Mouse (Mus musculus) heart, embryonic 10.5 days (tissue): Measurements from ENCODE around the gene Psmg4. TPM values are rescaled to one million over a fixed set of nuclear protein-coding genes. Genes with fewer than 3 reads are reported as not detected.

Source experiments
- DNase-seq: peaks from one replicate; pipeline ENCODE4 v3.0.0-alpha.2; 2017; ENCODE audit warnings: low spot score
- H3K27ac ChIP-seq: fragments of 300-500 bp; sonication (generic); 2 replicates; pipeline ENCODE4 v1.5.1; 2016; ENCODE audit warnings: mild to moderate bottlenecking
- H3K27me3 ChIP-seq: fragments of 300-500 bp; sonication (generic); 2 replicates; pipeline ENCODE4 v1.6.1; 2016; ENCODE audit warnings: mild to moderate bottlenecking; ENCODE audit not compliant: poor library complexity, insufficient read depth, severe bottlenecking
- H3K36me3 ChIP-seq: fragments of 300-500 bp; sonication (generic); 2 replicates; pipeline ENCODE4 v1.6.1; 2016; ENCODE audit warnings: mild to moderate bottlenecking, moderate library complexity
- H3K4me1 ChIP-seq: fragments of 300-500 bp; sonication (generic); 2 replicates; pipeline ENCODE4 v1.6.1; 2016; ENCODE audit warnings: mild to moderate bottlenecking
- H3K4me3 ChIP-seq: fragments of 300-500 bp; sonication (generic); 2 replicates; pipeline ENCODE4 v1.5.1; 2016; ENCODE audit warnings: mild to moderate bottlenecking, moderate library complexity
- H3K9me3 ChIP-seq: fragments of 300-500 bp; sonication (generic); 2 replicates; pipeline ENCODE4 v1.6.1; 2016; ENCODE audit warnings: mild to moderate bottlenecking, moderate library complexity
- WGBS: fragments of 180-500 bp; shearing (Covaris S2); methylation state at CpG from one replicate; pipeline ENCODE4 v1.1.7; 2016; 5-methylcytosine and 5-hydroxymethylcytosine counted together
- polyA plus RNA-seq: library from polyadenylated mRNA; unstranded; fragments of >200 nt; fragmentation: Nextera tagmentation; extraction: Ambion mirVana; gene quantifications from 2 replicates; pipeline ENCODE4 v1.2.1, GENCODE M21; 2016

The Psmg4 gene
- polyA plus RNA-seq, 1 experiment from 2014 or later = 70.3 TPM

DNA sequence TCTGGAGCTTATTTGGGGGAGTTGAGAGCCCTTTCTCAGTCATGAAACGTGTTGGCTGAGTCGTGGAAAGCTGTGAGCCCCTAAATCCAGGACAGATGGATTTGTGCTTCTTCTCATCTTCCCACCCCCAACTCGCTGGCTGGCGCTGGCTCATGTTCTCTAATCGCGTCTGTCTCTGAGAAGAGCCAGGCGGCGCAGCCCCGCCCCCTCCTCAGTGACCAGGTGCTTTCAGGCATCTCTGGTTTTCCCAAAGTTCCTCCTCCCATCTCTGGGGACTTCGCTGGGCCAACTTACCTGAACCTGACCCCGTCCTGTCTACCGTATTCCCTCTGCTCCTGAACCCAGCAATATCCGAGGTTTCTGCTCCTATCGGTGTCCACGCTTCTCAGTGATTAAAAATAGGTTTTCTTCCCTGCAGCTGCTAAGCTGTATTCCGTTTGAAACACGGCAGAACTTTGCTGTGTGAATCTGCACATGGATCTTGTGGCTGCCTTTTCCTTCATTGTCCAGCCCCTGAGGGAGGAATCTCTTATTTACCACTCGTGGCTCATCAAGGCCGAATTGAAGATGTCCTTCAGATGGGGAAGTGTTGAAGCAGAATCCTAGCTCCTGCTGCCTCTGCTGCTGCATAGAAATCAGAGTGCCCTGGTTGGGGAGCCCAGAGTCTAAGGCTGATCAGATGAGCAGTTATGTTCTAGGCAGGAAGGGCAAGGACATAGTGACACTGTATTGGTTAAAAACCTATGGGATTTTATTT, 12.3 kb upstream of the Psmg4 start:
- peak overlapping the region; percentile 90 for H3K27ac ChIP-seq
- 7% methylated on average over 19 of the region's 19 CpGs for WGBS
- no peaks in the 10 kb centered on the region for H3K27me3 ChIP-seq
- peaks cover 41% of the 10 kb centered on the region for H3K4me1 ChIP-seq
- H3K9me3 ChIP-seq = no peaks in the 10 kb centered on the region
- peak; percentile 81 for DNase-seq
- H3K4me3 ChIP-seq = peak overlapping the region; percentile 54
- H3K36me3 ChIP-seq = no peaks in the 10 kb centered on the region

DNA sequence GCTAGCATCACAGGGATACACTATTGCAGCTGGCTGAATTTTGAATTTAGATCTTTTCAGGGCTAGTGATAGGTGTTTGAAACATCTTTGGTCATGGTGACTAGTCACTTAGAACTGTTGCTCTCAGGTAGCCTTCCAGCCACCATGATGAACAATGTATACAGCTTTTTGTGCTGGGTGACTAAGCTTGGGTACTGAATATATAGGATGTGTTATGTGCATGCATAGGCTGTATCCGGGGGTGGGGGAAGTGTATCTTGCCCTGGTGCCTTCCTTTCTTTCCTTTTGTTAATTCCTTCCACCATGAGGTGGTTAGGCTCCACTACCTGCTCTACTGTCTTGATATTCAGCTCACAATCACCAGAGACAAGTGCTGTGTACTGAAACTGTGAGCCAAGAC, 11.3 kb upstream of the Psmg4 start:
- Histone ChIP-seq H3K36me3 (no peaks in the 10 kb centered on the region), H3K4me1 (peaks cover 47% of the 10 kb centered on the region)
- 87% methylated on average over 1 of the region's 1 CpGs for WGBS

DNA sequence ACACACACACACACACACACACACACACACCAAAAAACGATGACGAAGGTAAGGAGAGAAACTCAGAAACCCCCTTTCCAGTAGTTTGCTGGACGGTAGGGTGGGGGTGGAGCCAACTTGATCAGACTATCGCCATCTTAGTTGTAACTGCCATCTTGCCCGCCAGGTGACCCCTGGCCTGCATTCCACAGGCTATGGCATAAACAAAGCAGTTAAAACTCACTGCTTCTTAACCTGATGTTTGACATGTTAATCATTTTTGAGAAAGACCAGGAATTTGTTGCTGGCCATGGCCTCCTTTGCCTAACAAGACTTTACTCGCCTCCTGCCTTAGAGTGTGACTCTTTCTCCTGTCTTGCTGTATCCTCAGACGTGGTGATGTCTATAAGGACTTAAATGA, 10.1 kb upstream of the Psmg4 start:
- 64% methylated on average over 7 of the region's 7 CpGs for WGBS
- Histone ChIP-seq H3K27ac (0 out of 2 replicates have a peak overlapping the region, but pooled peaks have one; percentile 36), H3K27me3 (no peaks in the 10 kb centered on the region), H3K36me3 (no peaks in the 10 kb centered on the region), H3K4me3 (no peak overlapping the region), H3K9me3 (no peaks in the 10 kb centered on the region), H3K4me1 (peaks cover 52% of the 10 kb centered on the region)
- no peak for DNase-seq

More for the DNA sequence above, 11.3 kb upstream of the Psmg4 start:
- H3K27me3 ChIP-seq = no peaks in the 10 kb centered on the region
- no peak overlapping the region for H3K4me3 ChIP-seq
- H3K9me3 ChIP-seq = no peaks in the 10 kb centered on the region
- H3K27ac ChIP-seq = no peak overlapping the region
- DNase-seq = peak; percentile 66

DNA sequence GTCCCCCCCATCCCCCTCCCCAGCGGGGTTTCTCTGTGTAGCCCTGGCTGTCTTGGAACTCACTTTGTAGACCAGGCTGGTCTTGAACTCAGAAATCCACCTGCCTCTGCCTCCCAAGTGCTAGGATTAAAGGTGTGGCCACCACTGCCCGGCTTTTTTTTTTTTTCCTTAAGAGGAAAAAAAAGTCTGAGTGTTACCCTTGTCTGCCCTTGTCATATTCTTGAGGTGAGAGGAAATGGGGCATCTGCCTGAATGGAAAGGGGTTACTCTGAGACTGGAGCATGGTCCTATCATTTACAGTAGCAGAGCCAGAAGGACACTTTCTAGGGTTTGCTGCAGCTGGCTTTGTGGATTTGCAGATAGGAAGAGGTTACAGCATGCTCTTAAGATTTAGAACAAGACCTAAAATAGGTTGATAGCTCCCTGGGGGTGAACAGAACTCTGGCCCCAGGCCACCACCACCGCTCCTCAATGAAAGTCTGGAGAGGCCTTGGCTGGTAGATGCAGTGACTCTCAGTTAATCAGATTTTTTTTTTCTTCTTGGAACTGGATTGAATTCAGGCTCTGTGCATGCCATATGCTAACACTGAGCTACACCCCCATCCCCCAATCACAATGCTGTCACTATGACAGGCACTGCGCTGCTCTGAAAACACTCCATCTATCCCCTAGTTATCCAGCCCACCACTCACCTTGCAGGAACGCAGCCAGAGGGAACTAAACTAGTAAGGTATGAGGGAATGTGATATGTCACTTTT, 9.3 kb upstream of the Psmg4 start:
- Histone ChIP-seq H3K36me3 (no peaks in the 10 kb centered on the region), H3K27me3 (no peaks in the 10 kb centered on the region), H3K9me3 (no peaks in the 10 kb centered on the region), H3K27ac (0 out of 2 replicates have a peak overlapping the region, but pooled peaks have one; percentile 13), H3K4me1 (peaks cover 44% of the 10 kb centered on the region), H3K4me3 (no peak overlapping the region)
- DNase-seq = no peak
- 66% methylated on average over 5 of the region's 5 CpGs for WGBS

DNA sequence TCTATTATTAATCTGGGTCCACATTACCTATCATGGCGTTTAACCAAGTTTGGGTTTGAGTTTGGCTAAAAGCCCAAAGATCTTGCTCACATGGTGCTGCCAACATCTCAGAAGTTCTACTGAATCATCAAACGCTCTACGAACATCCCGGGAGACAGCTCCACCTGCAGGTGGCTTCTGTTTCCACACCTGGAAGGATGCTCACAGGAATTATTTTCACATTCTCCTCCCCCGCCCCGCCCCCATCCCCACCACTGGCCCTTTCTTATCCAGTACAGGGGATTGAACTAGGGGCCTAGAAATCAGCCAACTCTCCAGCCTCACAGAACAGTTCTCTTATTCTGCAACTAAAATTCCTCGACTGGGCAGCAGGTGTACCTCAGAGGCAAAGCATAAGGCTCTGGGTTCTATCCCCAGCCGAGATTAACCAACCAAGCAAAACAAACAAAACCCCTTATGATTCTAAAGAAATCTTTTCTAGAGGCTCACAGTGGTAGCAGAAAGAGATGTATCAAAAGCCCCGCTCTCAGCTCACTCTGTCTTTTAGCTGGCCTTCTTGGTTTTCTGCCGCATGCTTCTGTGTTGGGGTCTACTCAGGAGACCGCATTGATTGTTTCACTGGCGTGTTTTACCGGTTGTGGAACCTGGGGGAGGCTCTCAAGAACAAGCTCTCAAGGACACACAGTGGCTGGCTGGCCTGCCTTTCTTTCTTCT, 8.4 kb upstream of the Psmg4 start:
- DNase-seq = peak; percentile 81
- Histone ChIP-seq H3K4me3 (no peak overlapping the region), H3K4me1 (peaks cover 37% of the 10 kb centered on the region), H3K27me3 (no peaks in the 10 kb centered on the region), H3K36me3 (no peaks in the 10 kb centered on the region), H3K27ac (peak overlapping the region; percentile 76), H3K9me3 (no peaks in the 10 kb centered on the region)
- 46% methylated on average over 13 of the region's 13 CpGs for WGBS

DNA sequence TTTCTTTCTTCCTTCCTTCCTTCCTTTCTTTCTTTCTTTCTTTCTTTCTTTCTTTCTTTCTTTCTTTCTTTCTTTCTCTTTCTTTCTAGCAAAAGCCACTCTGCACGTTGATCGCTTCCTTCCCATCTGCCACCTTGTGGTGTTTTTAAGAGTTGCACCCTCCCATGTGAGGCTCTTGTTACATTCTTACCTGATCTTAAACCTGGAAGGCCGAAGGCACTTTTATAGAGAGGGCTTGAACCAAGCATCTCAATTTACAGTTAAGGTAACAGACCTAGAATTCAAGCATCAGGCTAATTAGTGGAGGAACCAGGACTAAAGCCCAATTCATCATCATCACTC, 7.9 kb upstream of the Psmg4 start:
- H3K27ac ChIP-seq = peak overlapping the region; percentile 76; the same call in 1 of the 2 replicates
- WGBS = 38% methylated on average over 3 of the region's 3 CpGs
- H3K9me3 ChIP-seq = no peaks in the 10 kb centered on the region
- H3K4me1 ChIP-seq = peaks cover 32% of the 10 kb centered on the region
- no peaks in the 10 kb centered on the region for H3K27me3 ChIP-seq
- no peaks in the 10 kb centered on the region for H3K36me3 ChIP-seq
- DNase-seq = peak; percentile 74
- H3K4me3 ChIP-seq = no peak overlapping the region

DNA sequence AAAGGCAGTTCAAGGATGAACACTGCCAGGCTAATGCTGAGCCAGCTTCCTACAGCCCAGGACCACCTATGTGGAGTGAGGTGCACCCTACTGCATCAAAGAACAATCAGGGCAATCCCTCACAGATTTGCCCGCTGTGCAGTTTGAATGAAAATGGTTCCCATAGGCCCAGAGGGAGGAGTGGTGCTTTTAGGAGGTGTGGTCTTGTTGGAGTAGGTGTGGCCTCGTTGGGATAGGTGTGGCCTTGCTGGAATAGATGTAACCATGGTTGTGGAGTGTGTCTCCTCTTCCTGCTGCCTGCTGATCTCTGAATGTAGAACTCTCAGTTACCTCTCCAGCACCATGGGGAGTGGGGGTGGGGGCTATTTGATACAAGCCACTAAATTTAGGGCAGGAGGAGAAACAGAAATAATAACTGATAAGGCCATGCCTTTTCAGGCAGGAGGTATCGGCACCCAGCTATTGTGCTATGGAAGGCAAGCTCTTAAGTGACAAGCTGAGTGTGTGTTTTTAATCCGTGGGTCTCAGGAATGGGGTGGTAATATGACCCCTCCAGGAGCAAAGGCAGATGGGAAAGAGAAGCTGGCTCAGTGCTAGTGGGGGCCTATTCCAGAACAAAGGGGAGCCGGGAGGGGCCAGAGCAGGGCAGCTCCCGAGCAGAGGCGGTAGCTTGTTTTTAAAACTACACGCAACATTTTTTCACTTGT, 6.5 kb upstream of the Psmg4 start:
- H3K27ac ChIP-seq = peak overlapping the region; percentile 47
- WGBS = 58% methylated on average over 8 of the region's 8 CpGs
- no peak for DNase-seq

DNA sequence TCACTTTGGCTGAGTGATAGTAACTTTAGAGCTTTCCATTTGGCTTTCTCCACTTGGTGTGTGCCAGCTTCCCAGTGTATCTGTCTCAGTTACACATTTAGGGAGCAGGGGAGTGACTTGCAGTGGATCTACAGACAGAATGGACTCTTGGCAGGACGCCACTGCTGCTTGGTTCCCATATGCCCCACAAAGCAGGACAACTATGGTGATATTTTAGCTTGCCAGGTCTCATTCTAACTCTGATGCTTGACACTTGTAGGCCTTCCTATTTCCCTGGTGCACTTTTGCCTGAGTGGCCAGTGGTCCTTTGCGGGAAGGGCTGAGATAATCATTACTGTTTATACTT, 6.0 kb upstream of the Psmg4 start:
- H3K4me3 ChIP-seq = no peak overlapping the region
- H3K4me1 ChIP-seq = peaks cover 23% of the 10 kb centered on the region; the same call in 1 of the 2 replicates
- DNase-seq = no peak
- H3K9me3 ChIP-seq = no peaks in the 10 kb centered on the region
- peak overlapping the region; percentile 47; the same call in 1 of the 2 replicates for H3K27ac ChIP-seq
- H3K36me3 ChIP-seq = no peaks in the 10 kb centered on the region
- WGBS = 79% methylated on average over 2 of the region's 2 CpGs
- no peaks in the 10 kb centered on the region for H3K27me3 ChIP-seq

More for the DNA sequence above, 6.5 kb upstream of the Psmg4 start:
- Histone ChIP-seq H3K4me3 (no peak overlapping the region), H3K4me1 (peaks cover 23% of the 10 kb centered on the region; the same call in 1 of the 2 replicates), H3K27me3 (no peaks in the 10 kb centered on the region), H3K36me3 (no peaks in the 10 kb centered on the region), H3K9me3 (no peaks in the 10 kb centered on the region)

DNA sequence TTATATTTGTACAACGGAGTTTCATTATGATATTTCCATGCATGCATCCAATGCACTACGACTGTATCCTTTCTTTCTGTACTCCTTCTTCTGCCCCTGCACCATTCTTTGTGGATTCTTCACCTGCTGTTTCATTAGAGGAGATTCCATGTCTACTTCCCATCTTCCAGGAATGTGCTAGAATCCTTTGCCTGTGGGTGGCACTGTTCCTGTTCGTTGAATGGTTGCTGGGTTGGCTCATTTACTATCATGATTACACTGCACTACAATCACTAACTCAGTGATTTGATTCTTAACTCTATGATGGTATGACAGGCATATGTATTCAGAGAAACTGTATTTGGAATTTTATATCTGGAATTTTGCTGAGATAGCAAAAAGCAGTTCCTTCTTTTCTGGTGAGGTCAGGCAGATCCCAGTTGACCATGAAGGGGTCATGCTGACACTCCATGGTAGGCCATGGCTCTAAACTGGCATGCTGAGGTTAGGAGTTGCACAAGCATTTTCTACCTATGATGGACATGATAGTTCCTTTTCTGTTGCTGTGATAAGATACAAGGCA, 5.1 kb upstream of the Psmg4 start:
- WGBS = 86% methylated on average over 3 of the region's 3 CpGs
- DNase-seq = no peak
- Histone ChIP-seq H3K9me3 (no peaks in the 10 kb centered on the region), H3K36me3 (no peaks in the 10 kb centered on the region), H3K4me1 (peaks cover 29% of the 10 kb centered on the region; the same call in 1 of the 2 replicates), H3K4me3 (no peak overlapping the region), H3K27me3 (no peaks in the 10 kb centered on the region), H3K27ac (no peak overlapping the region)

DNA sequence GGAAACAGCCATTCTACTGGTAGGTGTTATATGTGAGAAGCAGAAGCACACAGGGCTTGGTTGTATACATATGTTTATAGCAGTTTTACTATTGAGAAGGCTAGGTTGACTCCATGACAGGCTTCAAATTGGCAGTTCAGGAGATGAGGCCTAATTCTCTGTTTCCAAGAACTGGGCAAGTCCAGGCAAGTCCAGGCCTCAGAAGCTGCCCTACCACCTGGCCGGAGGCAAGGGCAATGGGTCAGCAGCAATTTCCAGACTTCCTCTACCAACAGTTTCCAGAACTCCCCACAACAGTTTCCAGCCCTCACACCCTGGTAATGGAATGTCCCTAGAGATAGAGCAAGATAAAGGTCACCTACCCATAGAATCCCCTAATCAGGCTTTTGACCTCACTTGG, 2.8 kb upstream of the Psmg4 start:
- no peak for DNase-seq
- no peaks in the 10 kb centered on the region for H3K9me3 ChIP-seq
- H3K27ac ChIP-seq = no peak overlapping the region
- H3K4me3 ChIP-seq = no peak overlapping the region
- no peaks in the 10 kb centered on the region for H3K27me3 ChIP-seq
- peaks cover 26% of the 10 kb centered on the region for H3K4me1 ChIP-seq
- WGBS = 85% methylated on average over 1 of the region's 1 CpGs
- H3K36me3 ChIP-seq = no peaks in the 10 kb centered on the region

DNA sequence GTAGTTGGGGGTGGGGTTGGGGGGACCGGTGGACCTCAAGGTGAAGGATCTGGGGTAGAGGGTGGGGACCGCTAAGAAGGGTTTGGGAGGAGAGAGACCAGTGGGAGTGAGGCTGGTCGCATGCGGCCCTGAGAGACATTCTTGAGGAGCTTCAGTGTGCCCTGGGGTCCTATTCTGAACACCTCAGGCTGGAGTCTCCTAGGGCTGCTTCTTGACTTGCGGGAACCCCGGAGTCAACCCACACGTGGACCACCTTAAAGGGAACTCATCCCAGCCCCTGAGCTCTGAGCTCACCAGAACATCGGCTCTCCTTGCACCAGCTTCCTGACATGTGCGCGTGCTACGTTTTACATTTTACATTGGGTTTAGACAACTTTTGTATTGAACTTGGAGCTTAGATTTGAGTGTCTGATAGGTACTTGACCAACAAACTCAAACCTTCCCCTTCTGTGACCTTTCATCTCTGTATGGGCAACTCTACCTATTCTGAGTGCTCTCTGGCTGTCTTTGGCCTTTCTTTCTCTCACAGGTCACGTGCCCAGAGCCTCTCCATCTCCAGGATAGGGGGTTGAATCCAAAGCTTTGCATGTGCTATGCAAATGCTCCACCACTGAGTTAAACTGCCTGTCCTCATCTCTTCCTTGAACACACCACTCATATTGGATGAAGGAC, 676 bp downstream of the Psmg4 start:
- peaks cover 13% of the 10 kb centered on the region for H3K4me1 ChIP-seq
- peak overlapping the region; percentile 78 for H3K4me3 ChIP-seq
- H3K9me3 ChIP-seq = no peaks in the 10 kb centered on the region
- no peaks in the 10 kb centered on the region for H3K27me3 ChIP-seq
- no peak for DNase-seq
- H3K27ac ChIP-seq = peak overlapping the region; percentile 93
- WGBS = 43% methylated on average over 12 of the region's 12 CpGs
- peaks cover 10% of the 10 kb centered on the region for H3K36me3 ChIP-seq

DNA sequence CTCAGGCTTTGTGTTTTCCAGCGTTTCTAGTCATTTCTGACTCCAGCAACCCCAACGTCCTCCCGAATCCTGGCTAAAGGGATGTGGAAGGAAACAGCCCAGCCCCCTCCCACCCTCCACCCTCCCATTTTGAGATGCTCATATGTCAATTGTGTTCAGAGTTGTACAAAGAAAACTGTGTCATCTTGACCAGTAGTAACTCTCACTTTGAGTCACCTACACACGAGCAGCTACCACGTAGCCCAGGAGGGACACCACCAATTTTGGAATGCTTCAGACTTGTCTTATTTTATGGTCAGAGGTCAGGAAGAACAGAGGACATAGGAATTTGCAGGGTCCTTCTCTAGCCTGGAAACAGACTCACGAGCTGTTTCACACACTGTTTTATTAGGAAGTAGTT, 11.3 kb downstream of the Psmg4 start:
- DNase-seq = no peak
- Histone ChIP-seq H3K4me3 (no peak overlapping the region), H3K36me3 (peaks cover 3% of the 10 kb centered on the region; the same call in 1 of the 2 replicates), H3K9me3 (no peaks in the 10 kb centered on the region), H3K4me1 (no peaks in the 10 kb centered on the region; the same call in 1 of the 2 replicates), H3K27ac (no peak overlapping the region), H3K27me3 (no peaks in the 10 kb centered on the region)
- WGBS = 89% methylated on average over 6 of the region's 6 CpGs
